Mouse (Mus musculus) retina, postnatal 1 day (tissue): ENCODE measurements around the gene Foxn1.
A peak's percentile ranks its signal among the peaks of the same experiment; 100 is the strongest.

Experiments
- DNase-seq: peaks from one replicate; pipeline ENCODE4 v3.0.0-alpha.2; 2012

Gene Foxn1

GRCm38 (mm10) chr11:78386508-78387043 is at the start of gene Foxn1:
Gene Foxn1, minus strand, starts transcription at chr11:78386558.
- no peak for DNase-seq

- peak; percentile 68 for DNase-seq
Measured at GRCm38 (mm10) chr11:78435776-78436349, 49.5 kb upstream of the Foxn1 start.

GRCm38 (mm10) chr11:78434052-78434451 is 47.7 kb upstream of the Foxn1 start:
- DNase-seq = no peak

- DNase-seq = no peak
Measured at GRCm38 (mm10) chr11:78431176-78431575, 44.8 kb upstream of the Foxn1 start.

- no peak for DNase-seq
Measured at GRCm38 (mm10) chr11:78430195-78430878, 44.0 kb upstream of the Foxn1 start.

GRCm38 (mm10) chr11:78428309-78428708 is 42.0 kb upstream of the Foxn1 start:
- DNase-seq = no peak

GRCm38 (mm10) chr11:78427655-78428054 is 41.3 kb upstream of the Foxn1 start:
- DNase-seq = no peak

- DNase-seq = no peak
Measured at GRCm38 (mm10) chr11:78425572-78425971, 39.2 kb upstream of the Foxn1 start.

- no peak for DNase-seq
Measured at GRCm38 (mm10) chr11:78424352-78424751, 38.0 kb upstream of the Foxn1 start.

- DNase-seq = no peak
Measured at GRCm38 (mm10) chr11:78422055-78422819, 35.9 kb upstream of the Foxn1 start, which contains the start of gene Slc13a2. Gene Slc13a2, minus strand, starts transcription at chr11:78422217.

GRCm38 (mm10) chr11:78421201-78422009 is 35.0 kb upstream of the Foxn1 start:
- DNase-seq = no peak

GRCm38 (mm10) chr11:78420263-78420889 is 34.0 kb upstream of the Foxn1 start:
- DNase-seq = no peak

- DNase-seq = no peak
Measured at GRCm38 (mm10) chr11:78416854-78417253, 30.5 kb upstream of the Foxn1 start.

- DNase-seq = no peak
Measured at GRCm38 (mm10) chr11:78412861-78413260, 26.5 kb upstream of the Foxn1 start.

- no peak for DNase-seq
Measured at GRCm38 (mm10) chr11:78412324-78412850, 26.0 kb upstream of the Foxn1 start.

- no peak for DNase-seq
Measured at GRCm38 (mm10) chr11:78411606-78412323, 25.4 kb upstream of the Foxn1 start.

- no peak for DNase-seq
Measured at GRCm38 (mm10) chr11:78408256-78409240, 22.2 kb upstream of the Foxn1 start.

- DNase-seq = no peak
Measured at GRCm38 (mm10) chr11:78402062-78402461, 15.7 kb upstream of the Foxn1 start.

GRCm38 (mm10) chr11:78401469-78401868 is 15.1 kb upstream of the Foxn1 start:
- no peak for DNase-seq

GRCm38 (mm10) chr11:78400936-78401335 is 14.6 kb upstream of the Foxn1 start:
- no peak for DNase-seq
